Mouse (Mus musculus) lung, postnatal 0 days (tissue): ENCODE data around the gene Cpxm1. TPM values are rescaled to one million over a fixed set of nuclear protein-coding genes. Genes with fewer than 3 reads are reported as not detected.
A peak's percentile ranks its signal among the peaks of the same experiment; 100 is the strongest.

Source experiments
- ATAC-seq: fragments of 200-750 bp; cut with Nextera tagmentation; 2 replicates; pipeline ENCODE4 v1.8.0; 2017; ENCODE audit warnings: moderate library complexity
- DNase-seq: peaks from one replicate; pipeline ENCODE4 v3.0.0-alpha.2; 2016; ENCODE audit warnings: low spot score
- H3K27ac ChIP-seq: fragments of 300-500 bp; sonication (generic); 2 replicates; pipeline ENCODE4 v1.5.1; 2014; ENCODE audit warnings: antibody characterized with exemption, mild to moderate bottlenecking, low read length, mixed read lengths
- H3K27me3 ChIP-seq: fragments of 300-500 bp; sonication (generic); replicated peaks from 2 replicates; pipeline ENCODE4 v1.6.1; 2014; ENCODE audit warnings: low read length, mixed read lengths; ENCODE audit not compliant: insufficient read depth
- H3K36me3 ChIP-seq: fragments of 300-500 bp; sonication (generic); 2 replicates; pipeline ENCODE4 v1.6.1; 2014; ENCODE audit warnings: low read length, mixed read lengths; ENCODE audit not compliant: insufficient read depth
- H3K4me1 ChIP-seq: fragments of 300-500 bp; sonication (generic); 2 replicates; pipeline ENCODE4 v1.6.1; 2014; ENCODE audit warnings: antibody characterized with exemption, low read depth, low read length, mixed read lengths; ENCODE audit not compliant: insufficient read depth
- H3K4me2 ChIP-seq: fragments of 300-500 bp; sonication (generic); replicated peaks from 2 replicates; pipeline ENCODE4 v1.6.1; 2014; ENCODE audit warnings: low read depth, mild to moderate bottlenecking, low read length, moderate library complexity, mixed read lengths
- H3K4me3 ChIP-seq: fragments of 300-500 bp; sonication (generic); 2 replicates; pipeline ENCODE4 v1.5.1; 2014; ENCODE audit warnings: low read depth, low read length
- H3K9ac ChIP-seq: fragments of 300-500 bp; sonication (generic); replicated peaks from 2 replicates; pipeline ENCODE4 v1.6.1; 2014; ENCODE audit warnings: low read depth, mild to moderate bottlenecking
- H3K9me3 ChIP-seq: fragments of 300-500 bp; sonication (generic); 2 replicates; pipeline ENCODE4 v1.6.1; 2016; ENCODE audit warnings: low read length, mixed read lengths
- CTCF ChIP-seq: IDR thresholded peaks from 2 replicates; pipeline ENCODE4 v1.5.1; 2016; ENCODE audit warnings: antibody characterized with exemption, mild to moderate bottlenecking
- EP300 ChIP-seq: IDR thresholded peaks from 2 replicates; pipeline ENCODE4 v1.6.1; 2016; ENCODE audit warnings: antibody characterized with exemption, mild to moderate bottlenecking, control low read depth
- WGBS: fragments of 180-500 bp; shearing (Covaris S2); extraction: QIAGEN DNeasy Blood & Tissue Kit; methylation state at CpG from one replicate; pipeline ENCODE4 v1.1.7; 2014; 5-methylcytosine and 5-hydroxymethylcytosine counted together
- polyA plus RNA-seq: library from polyadenylated mRNA; unstranded; fragments of >200 nt; fragmentation: Nextera tagmentation; extraction: Ambion mirVana; gene quantifications from 2 replicates; pipeline ENCODE4 v1.2.1, GENCODE M21; 2015

Gene Cpxm1
- polyA plus RNA-seq, 1 experiment from 2014 or later: 13.9 TPM

DNA sequence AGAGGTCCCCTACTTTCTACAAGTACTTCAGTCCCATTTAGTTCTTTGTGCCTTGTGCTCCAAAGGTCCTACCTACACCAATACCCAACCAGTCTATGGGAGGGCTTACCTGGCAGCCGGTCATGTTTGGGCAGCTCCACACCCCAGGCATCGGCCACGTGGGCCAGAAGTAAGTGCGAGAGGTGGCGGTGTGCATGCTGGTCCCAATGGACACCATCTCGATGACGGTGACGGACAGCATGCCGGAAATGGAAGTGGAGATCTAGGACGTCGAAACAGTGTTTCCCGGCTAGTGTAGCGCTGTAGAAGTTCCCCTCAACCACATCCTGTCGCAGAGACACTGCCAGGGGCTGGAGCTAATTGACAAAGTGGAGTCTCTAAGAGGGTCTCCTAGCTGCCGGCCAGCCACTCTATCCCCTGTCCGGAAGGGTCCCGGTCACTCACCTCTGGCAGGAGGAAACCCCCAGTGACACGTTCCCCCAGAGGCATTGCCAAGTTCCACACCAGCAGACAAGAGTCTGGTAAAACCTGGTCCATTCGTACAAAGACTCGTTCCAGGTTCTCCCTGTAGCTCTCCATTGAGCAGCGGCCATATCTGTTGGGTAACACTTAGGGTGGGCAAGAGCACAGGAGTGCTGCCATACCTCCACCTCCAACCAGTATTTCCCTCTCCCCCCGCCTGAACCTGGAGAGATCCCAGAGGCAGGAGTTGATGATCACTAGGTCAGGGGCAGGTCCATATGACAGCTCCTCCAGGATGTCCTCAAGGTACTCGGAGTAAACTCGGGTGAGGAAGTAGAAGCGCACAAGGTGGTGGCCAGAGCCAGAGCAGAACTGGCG is 24.6 kb upstream of the Cpxm1 start:
- peaks cover 16% of the 10 kb centered on the region for H3K4me1 ChIP-seq
- no peak for TF ChIP-seq EP300
- no peak for TF ChIP-seq CTCF
- no peak overlapping the region for H3K27ac ChIP-seq
- H3K36me3 ChIP-seq: no peaks in the 10 kb centered on the region
- ATAC-seq (no peak), DNase-seq (no peak)
- no peaks in the 10 kb centered on the region for H3K9me3 ChIP-seq
- 92% methylated on average over 26 of the region's 26 CpGs for WGBS
- no peaks in the 10 kb centered on the region for H3K27me3 ChIP-seq
- H3K4me2 ChIP-seq: no peak overlapping the region
- no peak overlapping the region for H3K9ac ChIP-seq
- H3K4me3 ChIP-seq: no peak overlapping the region

GRCm38 (mm10) chr2:130414094-130414856 is 16.9 kb upstream of the Cpxm1 start:
- ATAC-seq: no peak
- Histone ChIP-seq H3K36me3 (no peaks in the 10 kb centered on the region), H3K27ac (no peak overlapping the region), H3K27me3 (no peaks in the 10 kb centered on the region), H3K4me1 (no peaks in the 10 kb centered on the region), H3K9me3 (no peaks in the 10 kb centered on the region), H3K9ac (no peak overlapping the region), H3K4me3 (no peak overlapping the region), H3K4me2 (no peak overlapping the region)
- 69% methylated on average over 6 of the region's 6 CpGs for WGBS
- TF ChIP-seq EP300 (no peak), CTCF (peak; percentile 44)
- DNase-seq: no peak

GRCm38 (mm10) chr2:130412775-130413174 is 15.4 kb upstream of the Cpxm1 start:
- Histone ChIP-seq H3K4me3 (no peak overlapping the region), H3K9me3 (no peaks in the 10 kb centered on the region), H3K9ac (no peak overlapping the region), H3K36me3 (no peaks in the 10 kb centered on the region), H3K4me1 (no peaks in the 10 kb centered on the region), H3K4me2 (no peak overlapping the region), H3K27me3 (no peaks in the 10 kb centered on the region), H3K27ac (no peak overlapping the region)
- DNase-seq: no peak
- WGBS: 59% methylated on average over 3 of the region's 3 CpGs
- ATAC-seq: no peak
- no peak for TF ChIP-seq CTCF
- TF ChIP-seq EP300: no peak

DNA sequence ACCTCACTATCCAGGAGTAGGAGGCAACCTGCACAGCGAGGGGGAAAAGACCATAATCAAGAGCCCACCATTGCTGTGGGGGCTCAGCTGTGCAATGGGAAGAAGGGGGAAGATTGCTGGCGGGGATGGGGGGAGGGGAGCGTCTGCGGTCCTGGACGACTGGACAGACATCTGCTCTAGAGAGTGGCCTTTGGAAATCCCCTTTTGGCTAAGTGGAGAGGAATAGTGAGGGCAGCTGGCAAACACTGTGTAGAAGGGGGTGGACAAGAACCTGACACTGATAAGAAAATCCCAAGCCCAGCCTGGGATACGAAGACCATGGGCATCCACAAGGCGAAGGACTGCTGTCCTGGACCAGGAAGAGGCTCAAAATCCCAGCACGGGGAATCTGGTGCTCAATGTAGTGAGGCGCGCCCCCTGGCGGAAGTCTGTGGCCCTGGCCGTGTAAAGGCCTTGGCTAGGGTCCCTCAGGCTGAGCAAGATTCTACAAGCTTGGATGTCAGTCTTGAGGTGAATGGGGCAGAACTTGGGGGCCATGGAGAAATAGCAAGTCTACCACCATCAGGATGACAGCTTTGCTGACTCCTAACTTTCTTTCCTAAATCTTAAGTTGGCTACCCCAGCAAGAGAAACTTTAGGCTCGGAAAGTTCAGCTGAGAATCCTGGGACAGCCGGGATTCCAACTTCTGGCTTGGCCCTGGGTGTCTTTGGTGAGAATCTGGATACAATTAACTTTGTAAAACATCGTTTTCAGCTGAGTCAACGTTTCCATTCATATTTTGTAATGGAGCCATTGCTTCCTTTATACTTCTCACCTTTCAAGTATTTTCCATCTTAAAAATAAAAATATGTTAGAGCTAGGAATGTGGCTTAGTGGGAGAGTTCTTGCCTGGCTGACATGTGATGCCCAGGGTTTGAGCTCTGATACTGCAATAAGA is 14.5 kb upstream of the Cpxm1 start:
- no peaks in the 10 kb centered on the region for H3K9me3 ChIP-seq
- no peak overlapping the region for H3K4me3 ChIP-seq
- DNase-seq: peak; percentile 82
- no peak overlapping the region for H3K27ac ChIP-seq
- no peaks in the 10 kb centered on the region for H3K27me3 ChIP-seq
- ATAC-seq: peak; percentile 83
- no peaks in the 10 kb centered on the region for H3K36me3 ChIP-seq
- no peak overlapping the region for H3K9ac ChIP-seq
- TF ChIP-seq EP300 (no peak), CTCF (peak; percentile 96)
- H3K4me2 ChIP-seq: no peak overlapping the region
- WGBS: 36% methylated on average over 16 of the region's 16 CpGs
- no peaks in the 10 kb centered on the region for H3K4me1 ChIP-seq

DNA sequence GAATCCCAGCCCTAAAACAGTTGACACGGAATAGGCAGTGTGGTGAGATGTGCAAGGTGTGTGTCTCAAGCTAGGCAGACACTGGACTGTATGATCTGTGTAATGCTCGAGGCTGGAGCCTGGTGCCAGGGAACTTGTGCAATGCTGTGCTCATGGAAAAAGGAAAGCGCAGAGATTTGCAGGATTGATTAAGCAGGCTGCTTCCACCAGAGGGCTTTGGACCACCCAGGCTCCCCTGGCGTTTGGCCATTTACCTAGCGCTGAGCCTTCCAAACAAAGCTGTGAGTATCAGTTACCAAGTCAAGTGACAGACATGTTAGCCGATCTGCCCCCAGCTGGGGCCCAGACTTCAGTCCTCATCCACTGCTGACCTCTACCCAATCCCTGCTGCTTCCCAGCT is 10.8 kb upstream of the Cpxm1 start:
- Histone ChIP-seq H3K27ac (no peak overlapping the region), H3K4me3 (no peak overlapping the region), H3K27me3 (no peaks in the 10 kb centered on the region), H3K36me3 (no peaks in the 10 kb centered on the region), H3K4me2 (no peak overlapping the region), H3K4me1 (no peaks in the 10 kb centered on the region), H3K9me3 (no peaks in the 10 kb centered on the region), H3K9ac (no peak overlapping the region)
- 19% methylated on average over 6 of the region's 6 CpGs for WGBS
- ATAC-seq (peak; percentile 57), DNase-seq (peak; percentile 56)
- no peak for TF ChIP-seq CTCF
- no peak for TF ChIP-seq EP300
